15 mouse cellular contexts compared by ENCODE assay signal in the genomic region with DNA sequence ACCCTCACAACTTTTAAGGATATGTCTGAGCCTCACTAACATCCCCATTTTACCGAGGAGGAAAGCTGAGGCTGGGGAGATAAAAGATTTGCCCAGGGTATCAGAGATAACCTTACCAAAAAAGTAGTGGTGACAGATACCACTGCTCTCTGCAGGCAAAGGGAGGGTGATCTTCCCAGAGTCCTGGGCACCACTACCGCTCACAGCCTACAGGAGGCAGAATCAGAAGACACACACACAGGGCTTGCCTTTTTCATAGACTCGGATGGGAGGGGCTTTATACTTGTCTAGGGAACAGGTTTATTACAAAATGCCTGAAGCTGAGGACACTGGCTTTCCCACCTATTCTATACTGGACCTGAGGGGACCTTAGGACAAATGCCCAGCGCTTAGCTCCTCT. TPM values are rescaled to one million over a fixed set of nuclear protein-coding genes. Genes with fewer than 3 reads are reported as not detected.
DNase-seq lines count a peak whose midpoint lies in the region; ATAC-seq and TF ChIP-seq lines count a peak whose summit lies in the region.
"Had no signal": no experiment of that assay in that cellular context is flagged by ENCODE, and none has a peak within 500 bp of the region (broad histone marks: within the 10 kb centered on the region; RNA-seq: fewer than 3 reads in every experiment).

No protein-coding gene starts in this region.

- H3K27me3 ChIP-seq in CH12.LX (replicated peaks), result no peaks in the 10 kb centered on the region
- no peaks in the 10 kb centered on the region for H3K27me3 ChIP-seq in embryonic facial prominence, embryonic 12.5 days
- H3K27me3 ChIP-seq: forebrain, embryonic 13.5 days; heart, embryonic 15.5 days; midbrain, embryonic 15.5 days; Patski had no signal

- in situ Hi-C loops in CH12.LX (cut with MboI; ENCODE audit: low pct_ligation_motif_present, low pct_unique_long_range_greater_than_20kb, low sequenced_read_pairs), result no loop called here

- no peak for TF ChIP-seq EP300 in CH12.LX (IDR thresholded peaks at IDR 0.05; ENCODE audit: low read length)

- TF ChIP-seq POLR2A in CH12.LX (IDR thresholded peaks at IDR 0.05; ENCODE audit: low read depth, low read length), result no peak; the same call in 1 of the 2 replicates

- DNase-seq in CD4-positive, CD25-positive, alpha-beta regulatory T cell, adult 2 months (ENCODE audit: low read depth, low spot score), result peak; percentile 40
- no peak for DNase-seq in layer of hippocampus, adult 2 months (ENCODE audit: low spot score in 2 of 2)
- DNase-seq in layer of hippocampus, postnatal 25 days (ENCODE audit: extremely low spot score in 1 of 2, low spot score in 1 of 2), result no peak
- peak; percentile 75 for DNase-seq in CH12.LX (ENCODE audit: extremely low read depth)
- no peak for DNase-seq in left cerebral cortex, adult 8-10 months (ENCODE audit: low spot score in 2 of 2)
- no peak for DNase-seq in yolk sac, embryonic 10.5 days (ENCODE audit: low spot score)
- DNase-seq: adrenal gland, postnatal 10 days; gastrocnemius, postnatal 25 days; lung, postnatal 14 days had no signal

- H3K9me3 ChIP-seq in CH12.LX (replicated peaks; ENCODE audit: low read length), result no peaks in the 10 kb centered on the region
- H3K9me3 ChIP-seq in embryonic facial prominence, embryonic 12.5 days, result no peaks in the 10 kb centered on the region
- H3K9me3 ChIP-seq: forebrain, embryonic 13.5 days; heart, embryonic 15.5 days; midbrain, embryonic 15.5 days had no signal

- H3K79me2 ChIP-seq in CH12.LX (replicated peaks; ENCODE audit: control insufficient read depth, extremely low read depth, insufficient read depth, poor library complexity, severe bottlenecking), result peaks cover 59% of the 10 kb centered on the region

- TF ChIP-seq CTCF in layer of hippocampus, adult 2 months (conservative IDR thresholded peaks at IDR 0.05), result peak; percentile 63
- TF ChIP-seq CTCF in CH12.LX (conservative IDR thresholded peaks at IDR 0.05 in 1 of 2, IDR thresholded peaks at IDR 0.05 in 1 of 2; ENCODE audit: low read depth in 2 of 2, low read length in 2 of 2), result peak; percentile 43 to 66

- dilution Hi-C loops in CH12.LX (cut with MboI; ENCODE audit: extremely low pct_ligation_motif_present, extremely low pct_unique_long_range_greater_than_20kb, low sequenced_read_pairs), result no loop called here

- peaks cover 27 to 68% of the 10 kb centered on the region in 2 experiments for H3K36me3 ChIP-seq in CH12.LX (replicated peaks in 1 of 2; ENCODE audit: control insufficient read depth in 1 of 2, insufficient read depth in 1 of 2, low read length in 1 of 2)
- no peaks in the 10 kb centered on the region for H3K36me3 ChIP-seq in embryonic facial prominence, embryonic 12.5 days
- H3K36me3 ChIP-seq: heart, embryonic 15.5 days; midbrain, embryonic 15.5 days had no signal

- no peak for ATAC-seq in CD4-positive, CD25-positive, alpha-beta regulatory T cell, adult 4 months
- no peak for ATAC-seq in embryonic facial prominence, embryonic 12.5 days (ENCODE audit: insufficient number of reproducible peaks, insufficient read depth, low FRiP score, low TSS enrichment)
- ATAC-seq: forebrain, embryonic 13.5 days; midbrain, embryonic 15.5 days; Patski had no signal

- TF ChIP-seq RAD21 in CH12.LX (IDR thresholded peaks at IDR 0.05; ENCODE audit: low read depth, low read length), result peak; percentile 58

- peaks cover 75 to 99% of the 10 kb centered on the region in 2 experiments for H3K4me1 ChIP-seq in CH12.LX (ENCODE audit: control insufficient read depth in 1 of 2, insufficient read depth in 2 of 2)
- peaks cover 26% of the 10 kb centered on the region for H3K4me1 ChIP-seq in embryonic facial prominence, embryonic 12.5 days

- peak overlapping the region; percentile 25; the same call in 1 of the 2 replicates for H3K9ac ChIP-seq in CH12.LX (ENCODE audit: insufficient read depth, low read depth)
- no peak overlapping the region for H3K9ac ChIP-seq in embryonic facial prominence, embryonic 12.5 days
- H3K9ac ChIP-seq: forebrain, embryonic 13.5 days; heart, embryonic 15.5 days; midbrain, embryonic 15.5 days had no signal

- no peak overlapping the region; the same call in 1 of the 2 replicates for H3K27ac ChIP-seq in layer of hippocampus, adult 2 months
- H3K27ac ChIP-seq in CH12.LX (ENCODE audit: insufficient read depth, low read depth), result peak overlapping the region; percentile 98
- H3K27ac ChIP-seq in embryonic facial prominence, embryonic 12.5 days, result 0 out of 2 replicates have a peak overlapping the region, but pooled peaks have one; percentile 50
- H3K27ac ChIP-seq: forebrain, embryonic 13.5 days; heart, embryonic 15.5 days; midbrain, embryonic 15.5 days had no signal

- 0 out of 2 replicates have a peak overlapping the region, but pooled peaks have one; percentile 65 for H3K4me2 ChIP-seq in CH12.LX (ENCODE audit: insufficient read depth, low read depth, poor library complexity, severe bottlenecking)
- H3K4me2 ChIP-seq in embryonic facial prominence, embryonic 12.5 days (replicated peaks), result no peak overlapping the region
- H3K4me2 ChIP-seq: forebrain, embryonic 13.5 days; heart, embryonic 15.5 days; midbrain, embryonic 15.5 days had no signal

- 76% methylated on average over 4 of the region's 4 CpGs for WGBS in embryonic facial prominence, embryonic 12.5 days

- no peak overlapping the region for H3K4me3 ChIP-seq in layer of hippocampus, adult 2 months
- H3K4me3 ChIP-seq in CH12.LX (replicated peaks in 1 of 3; ENCODE audit: low read depth in 2 of 3, low read length in 2 of 3, poor library complexity in 1 of 3), result peak overlapping the region in 1 of 3 experiments; percentile 37
- H3K4me3 ChIP-seq in embryonic facial prominence, embryonic 12.5 days, result no peak overlapping the region
- H3K4me3 ChIP-seq: forebrain, embryonic 13.5 days; heart, embryonic 15.5 days; midbrain, embryonic 15.5 days had no signal

TF ChIP-seq in CH12.LX, 34 proteins besides CTCF, POLR2A, EP300 and RAD21:
- TF ChIP-seq IRF4 (IDR thresholded peaks at IDR 0.05; ENCODE audit: low read depth, low read length) (peak; percentile 32; the same call in 1 of the 2 replicates), ETS1 (conservative IDR thresholded peaks at IDR 0.05; ENCODE audit: low read depth, low read length) (no peak; the same call in 1 of the 2 replicates), SMC3 (IDR thresholded peaks at IDR 0.05; ENCODE audit: low read depth, low read length) (peak; percentile 80), SIN3A (IDR thresholded peaks at IDR 0.05; ENCODE audit: low read length) (0 out of 2 replicates have a peak, but pooled peaks have one; percentile 39), JUN (IDR thresholded peaks at IDR 0.05; ENCODE audit: insufficient read depth, low read depth, low read length) (no peak), NRF1 (IDR thresholded peaks at IDR 0.05; ENCODE audit: low read depth, low read length) (no peak), BHLHE40 (IDR thresholded peaks at IDR 0.05; ENCODE audit: low read depth, low read length) (no peak), ELF1 (IDR thresholded peaks at IDR 0.05; ENCODE audit: low read depth, low read length) (0 out of 2 replicates have a peak, but pooled peaks have one; percentile 0), RCOR1 (conservative IDR thresholded peaks at IDR 0.05; ENCODE audit: low read depth, low read length) (0 out of 2 replicates have a peak, but pooled peaks have one; percentile 33), MYC (IDR thresholded peaks at IDR 0.05; ENCODE audit: low read depth, low read length) (0 out of 2 replicates have a peak, but pooled peaks have one; percentile 18), MAX (IDR thresholded peaks at IDR 0.05; ENCODE audit: low read length) (no peak), MAZ (IDR thresholded peaks at IDR 0.05; ENCODE audit: low read depth, low read length) (peak; percentile 47; the same call in 1 of the 2 replicates), ZMIZ1 (IDR thresholded peaks at IDR 0.05; ENCODE audit: low read depth, low read length) (no peak)

RNA-seq across cellular contexts. Expression of a gene that starts 43.9 kb away (rescaled TPM):
- polyA plus RNA-seq in CD4-positive, CD25-positive, alpha-beta regulatory T cell, adult 4 months (2017; shearing (Covaris generic)), result 1 to 10 TPM; 2.5 to 4.1 TPM
- 100 to 1,000 TPM; 230 to 231 TPM for total RNA-seq in layer of hippocampus, adult 2 months (2021)
- 100 to 1,000 TPM; 189 to 205 TPM for total RNA-seq in layer of hippocampus, postnatal 25 days (2021)
- total RNA-seq in CH12.LX (2012; rRNA removed) (63.8 and 73.1 TPM in 2 replicates), CH12.LX (2014; rRNA removed) (21.3 and 22.5 TPM in 2 replicates)
- polyA plus RNA-seq in CH12.LX (2012; ENCODE audit: insufficient read length, low read depth), result 48.9 and 61.2 TPM in 2 replicates
- 3.9 and 5.0 TPM in 2 replicates for polyA plus RNA-seq in embryonic facial prominence, embryonic 12.5 days (2016; fragmentation: Nextera tagmentation; extraction: Ambion mirVana)
- total RNA-seq in left cerebral cortex, adult 8-10 months (2022), result 10 to 100 TPM; 53.6 to 63.6 (median 56.0) TPM

Comparison
In these comparisons a context has a peak if more than half of its experiments do, and no peak if none do; other contexts are left out.
1. DNase-seq: peak in CD4-positive, CD25-positive, alpha-beta regulatory T cell, adult 2 months (single experiment) and CH12.LX (single experiment); none in layer of hippocampus, adult 2 months (0 of 2), layer of hippocampus, postnatal 25 days (0 of 2), left cerebral cortex, adult 8-10 months (0 of 2) and yolk sac, embryonic 10.5 days (single experiment).